Mouse (Mus musculus) testis, adult 2 months (tissue): ENCODE data around the gene Atp8b4. TPM values are rescaled to one million over a fixed set of nuclear protein-coding genes. Genes with fewer than 3 reads are reported as not detected.

ENCODE experiments used
- H3K27ac ChIP-seq: fragments of 200-500 bp; 2 replicates; pipeline ENCODE4 v1.5.1; 2012; ENCODE audit warnings: low read depth, low read length; ENCODE audit not compliant: control insufficient read depth, insufficient read depth
- H3K27me3 ChIP-seq: fragments of 200-500 bp; 2 replicates; pipeline ENCODE4 v1.6.1; 2012; ENCODE audit warnings: mild to moderate bottlenecking, low read length, moderate library complexity; ENCODE audit not compliant: control insufficient read depth, insufficient read depth
- H3K36me3 ChIP-seq: fragments of 200-500 bp; 2 replicates; pipeline ENCODE4 v1.6.1; 2012; ENCODE audit warnings: mild to moderate bottlenecking, low read length; ENCODE audit not compliant: control insufficient read depth, insufficient read depth
- H3K4me1 ChIP-seq: fragments of 200-500 bp; 2 replicates; pipeline ENCODE4 v1.6.1; 2012; ENCODE audit warnings: low read length; ENCODE audit not compliant: control insufficient read depth, insufficient read depth
- H3K4me3 ChIP-seq: fragments of 200-500 bp; 2 replicates; pipeline ENCODE4 v1.5.1; 2012; ENCODE audit warnings: low read depth, mild to moderate bottlenecking, low read length, moderate library complexity, mixed read lengths; ENCODE audit not compliant: control insufficient read depth
- CTCF ChIP-seq: fragments of 200-500 bp; IDR thresholded peaks from 2 replicates; pipeline ENCODE4 v1.5.1; 2012; ENCODE audit warnings: low read depth, mild to moderate bottlenecking, inconsistent platforms, low read length, moderate library complexity; ENCODE audit not compliant: control insufficient read depth, insufficient read depth, insufficient replicate concordance
- POLR2A ChIP-seq: fragments of 200-500 bp; IDR thresholded peaks from 2 replicates; pipeline ENCODE4 v1.6.1; 2012; ENCODE audit warnings: low read depth, mild to moderate bottlenecking, inconsistent platforms, low read length, moderate library complexity; ENCODE audit not compliant: control insufficient read depth
- polyA plus RNA-seq: library from polyadenylated mRNA; depleted of rRNA; stranded (reverse); fragments of >200 nt; gene quantifications from 2 replicates; pipeline ENCODE4 v1.2.3, GENCODE M21; 2012

Atp8b4 gene
- polyA plus RNA-seq, 1 experiment = 0.32 TPM

DNA sequence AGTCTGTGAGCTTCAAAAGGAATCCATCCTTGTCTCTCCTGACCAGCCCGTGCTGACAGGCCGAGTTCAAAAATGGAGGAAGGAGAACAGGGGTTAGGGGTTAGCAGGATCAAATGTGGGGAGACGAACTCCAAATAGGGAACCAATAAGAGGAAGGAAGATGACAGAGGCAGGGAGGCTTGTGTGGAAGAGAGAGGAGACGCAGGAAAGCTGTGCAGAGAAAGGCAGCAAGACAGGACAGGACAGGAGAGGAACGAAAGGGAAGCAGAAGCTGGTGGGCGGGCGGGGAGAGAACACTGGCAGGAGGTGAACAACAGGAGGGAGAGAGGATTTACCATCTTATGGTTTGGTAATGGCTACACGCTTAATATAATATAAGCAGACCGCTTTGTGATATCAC, 3.6 kb downstream of the Atp8b4 start:
- no peaks in the 10 kb centered on the region; the same call in 1 of the 2 replicates for H3K4me1 ChIP-seq
- H3K27ac ChIP-seq = no peak overlapping the region
- H3K36me3 ChIP-seq = no peaks in the 10 kb centered on the region
- H3K27me3 ChIP-seq = no peaks in the 10 kb centered on the region
- TF ChIP-seq CTCF = no peak
- TF ChIP-seq POLR2A = no peak
- H3K4me3 ChIP-seq = no peak overlapping the region

GRCm38 (mm10) chr2:126495832-126496695, 4.4 kb downstream of the Atp8b4 start:
- Histone ChIP-seq H3K27me3 (no peaks in the 10 kb centered on the region), H3K4me3 (no peak overlapping the region), H3K36me3 (no peaks in the 10 kb centered on the region), H3K27ac (no peak overlapping the region; the same call in 1 of the 2 replicates), H3K4me1 (no peaks in the 10 kb centered on the region; the same call in 1 of the 2 replicates)
- TF ChIP-seq CTCF = no peak
- no peak for TF ChIP-seq POLR2A

DNA sequence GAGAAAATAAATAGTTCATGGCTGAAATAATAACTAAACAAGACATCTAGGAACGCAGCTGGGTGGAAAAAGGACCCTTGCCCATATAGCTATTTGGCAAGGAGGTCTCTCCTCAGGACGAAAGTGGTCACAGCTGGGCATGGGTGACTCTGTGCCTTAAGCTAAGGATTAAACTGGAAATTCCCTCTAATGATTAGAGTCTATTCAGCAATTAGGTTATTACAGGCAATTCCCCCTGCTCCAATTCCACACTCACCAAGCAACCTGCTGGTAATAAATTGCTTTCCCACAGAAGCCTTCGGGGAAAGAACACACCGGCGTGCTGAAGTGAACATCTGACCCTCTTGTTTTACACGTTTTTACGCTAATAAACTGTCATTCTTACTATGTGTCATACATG, 5.2 kb downstream of the Atp8b4 start:
- TF ChIP-seq CTCF (no peak), POLR2A (no peak)
- H3K4me1 ChIP-seq = no peaks in the 10 kb centered on the region; the same call in 1 of the 2 replicates
- no peaks in the 10 kb centered on the region for H3K27me3 ChIP-seq
- no peaks in the 10 kb centered on the region for H3K36me3 ChIP-seq
- H3K27ac ChIP-seq = no peak overlapping the region
- no peak overlapping the region for H3K4me3 ChIP-seq

GRCm38 (mm10) chr2:126493306-126493705, 7.2 kb downstream of the Atp8b4 start:
- Histone ChIP-seq H3K4me3 (no peak overlapping the region), H3K27ac (no peak overlapping the region), H3K4me1 (no peaks in the 10 kb centered on the region; the same call in 1 of the 2 replicates), H3K36me3 (no peaks in the 10 kb centered on the region), H3K27me3 (no peaks in the 10 kb centered on the region)
- TF ChIP-seq CTCF = no peak
- no peak for TF ChIP-seq POLR2A

DNA sequence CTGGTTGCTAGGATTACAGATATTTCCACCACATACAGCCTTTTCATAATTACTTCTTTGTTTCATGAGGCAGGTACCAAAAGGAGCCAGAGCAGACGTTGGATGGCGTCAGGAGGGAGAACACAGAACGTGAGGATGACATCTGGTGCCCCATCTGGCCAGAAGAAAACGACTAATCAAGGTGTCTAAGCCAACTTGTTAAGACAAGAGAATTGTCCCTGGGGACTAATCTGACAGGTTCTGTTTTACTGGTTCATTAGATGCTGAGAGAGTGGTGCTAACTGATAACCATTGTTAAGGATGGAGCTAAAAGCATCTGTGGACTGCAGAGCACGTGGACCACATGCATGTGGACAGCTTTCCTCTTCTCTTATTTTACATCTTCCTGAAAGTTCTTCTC, 7.8 kb downstream of the Atp8b4 start:
- Histone ChIP-seq H3K27ac (no peak overlapping the region), H3K4me3 (no peak overlapping the region), H3K4me1 (no peaks in the 10 kb centered on the region; the same call in 1 of the 2 replicates), H3K36me3 (no peaks in the 10 kb centered on the region), H3K27me3 (no peaks in the 10 kb centered on the region)
- no peak for TF ChIP-seq CTCF
- no peak for TF ChIP-seq POLR2A

- no peak overlapping the region for H3K27ac ChIP-seq
- no peaks in the 10 kb centered on the region; the same call in 1 of the 2 replicates for H3K4me1 ChIP-seq
- H3K4me3 ChIP-seq = no peak overlapping the region
- H3K36me3 ChIP-seq = no peaks in the 10 kb centered on the region
- H3K27me3 ChIP-seq = no peaks in the 10 kb centered on the region
- TF ChIP-seq POLR2A (no peak), CTCF (no peak)
Observed at GRCm38 (mm10) chr2:126491446-126491845, 9.0 kb downstream of the Atp8b4 start.

- Histone ChIP-seq H3K4me1 (no peaks in the 10 kb centered on the region), H3K4me3 (no peak overlapping the region), H3K36me3 (no peaks in the 10 kb centered on the region), H3K27ac (no peak overlapping the region), H3K27me3 (no peaks in the 10 kb centered on the region)
- TF ChIP-seq POLR2A (no peak), CTCF (no peak)
Observed at GRCm38 (mm10) chr2:126490573-126490972, 9.9 kb downstream of the Atp8b4 start.
